Mouse (Mus musculus) liver, embryonic 14.5 days (tissue): ENCODE results near the gene Src. TPM values are rescaled to one million over a fixed set of nuclear protein-coding genes. Genes with fewer than 3 reads are reported as not detected.
A peak's percentile ranks its signal among the peaks of the same experiment; 100 is the strongest.

Source experiments
- ATAC-seq: fragments of 200-750 bp; cut with Nextera tagmentation; 2 replicates; pipeline ENCODE4 v1.8.0; 2017; ENCODE audit warnings: moderate number of reproducible peaks, mild to moderate bottlenecking, moderate library complexity; ENCODE audit not compliant: insufficient read depth
- DNase-seq, 3 experiments: peaks; one replicate each; pipeline ENCODE4 v3.0.0-alpha.2; 2012 to 2013; ENCODE audit warnings: low read depth in 3 of 3, low spot score in 3 of 3
- H3K27ac ChIP-seq: fragments of 300-500 bp; sonication (generic); 2 replicates; pipeline ENCODE4 v1.5.1; 2014; ENCODE audit warnings: moderate library complexity, mild to moderate bottlenecking, control low read depth, inconsistent platforms
- H3K27me3 ChIP-seq: fragments of 300-500 bp; sonication (generic); 2 replicates; pipeline ENCODE4 v1.6.1; 2014; ENCODE audit warnings: mild to moderate bottlenecking, low read length, moderate library complexity; ENCODE audit not compliant: control insufficient read depth, insufficient read depth
- H3K36me3 ChIP-seq: fragments of 300-500 bp; sonication (generic); replicated peaks from 2 replicates; pipeline ENCODE4 v1.6.1; 2014; ENCODE audit warnings: low read depth; ENCODE audit not compliant: control insufficient read depth, insufficient read depth
- H3K4me1 ChIP-seq, 2 experiments: fragments of 200-500 bp in 1 of 2; fragments of 300-500 bp in 1 of 2; sonication (generic) in 1 of 2; replicated peaks; 2 replicates each; pipeline ENCODE4 v1.6.1; 2012 to 2014; ENCODE audit warnings: antibody characterized with exemption in 1 of 2, inconsistent platforms in 1 of 2, low read length in 1 of 2; ENCODE audit not compliant: control insufficient read depth in 2 of 2, insufficient read depth in 2 of 2
- H3K4me2 ChIP-seq: fragments of 300-500 bp; sonication (generic); 2 replicates; pipeline ENCODE4 v1.6.1; 2014; ENCODE audit warnings: low read depth, mild to moderate bottlenecking, control low read depth, moderate library complexity
- H3K4me3 ChIP-seq, 2 experiments: fragments of 200-500 bp in 1 of 2; fragments of 300-500 bp in 1 of 2; sonication (generic) in 1 of 2; 2 replicates each; pipeline ENCODE4 v1.5.1; 2012 to 2014; ENCODE audit warnings: low read depth in 2 of 2, low read length in 2 of 2, mild to moderate bottlenecking in 2 of 2, control low read depth in 1 of 2, inconsistent platforms in 1 of 2, moderate library complexity in 1 of 2; ENCODE audit not compliant: insufficient read depth in 1 of 2
- H3K9ac ChIP-seq: fragments of 300-500 bp; sonication (generic); replicated peaks from 2 replicates; pipeline ENCODE4 v1.6.1; 2014; ENCODE audit warnings: mild to moderate bottlenecking, control low read depth, moderate library complexity
- H3K9me3 ChIP-seq: fragments of 300-500 bp; sonication (generic); 2 replicates; pipeline ENCODE4 v1.6.1; 2016; ENCODE audit warnings: low read length, mixed read lengths; ENCODE audit not compliant: control insufficient read depth
- CTCF ChIP-seq: IDR thresholded peaks from 2 replicates; pipeline ENCODE4 v1.5.1; 2016; ENCODE audit warnings: antibody characterized with exemption, low read depth, control low read depth
- EP300 ChIP-seq: IDR thresholded peaks from 2 replicates; pipeline ENCODE4 v1.6.1; 2016; ENCODE audit warnings: antibody characterized with exemption, low read depth
- WGBS: fragments of 180-500 bp; shearing (Covaris S2); extraction: QIAGEN DNeasy Blood & Tissue Kit; methylation state at CpG from one replicate; pipeline ENCODE4 v1.1.7; 2014; ENCODE audit not compliant: insufficient replicate concordance; 5-methylcytosine and 5-hydroxymethylcytosine counted together
- polyA plus RNA-seq, 2 experiments: library from polyadenylated mRNA; depleted of rRNA in 1 of 2; stranded (reverse) in 1 of 2; unstranded in 1 of 2; fragments of >200 nt; fragmentation: Nextera tagmentation in 1 of 2; extraction: Ambion mirVana in 1 of 2; gene quantifications; 2 replicates each; pipeline versions ENCODE4 v1.2.1 to v1.2.3; 2012 to 2014

The Src gene
- polyA plus RNA-seq, 2 experiments: 0.90 to 2.3 TPM

DNA sequence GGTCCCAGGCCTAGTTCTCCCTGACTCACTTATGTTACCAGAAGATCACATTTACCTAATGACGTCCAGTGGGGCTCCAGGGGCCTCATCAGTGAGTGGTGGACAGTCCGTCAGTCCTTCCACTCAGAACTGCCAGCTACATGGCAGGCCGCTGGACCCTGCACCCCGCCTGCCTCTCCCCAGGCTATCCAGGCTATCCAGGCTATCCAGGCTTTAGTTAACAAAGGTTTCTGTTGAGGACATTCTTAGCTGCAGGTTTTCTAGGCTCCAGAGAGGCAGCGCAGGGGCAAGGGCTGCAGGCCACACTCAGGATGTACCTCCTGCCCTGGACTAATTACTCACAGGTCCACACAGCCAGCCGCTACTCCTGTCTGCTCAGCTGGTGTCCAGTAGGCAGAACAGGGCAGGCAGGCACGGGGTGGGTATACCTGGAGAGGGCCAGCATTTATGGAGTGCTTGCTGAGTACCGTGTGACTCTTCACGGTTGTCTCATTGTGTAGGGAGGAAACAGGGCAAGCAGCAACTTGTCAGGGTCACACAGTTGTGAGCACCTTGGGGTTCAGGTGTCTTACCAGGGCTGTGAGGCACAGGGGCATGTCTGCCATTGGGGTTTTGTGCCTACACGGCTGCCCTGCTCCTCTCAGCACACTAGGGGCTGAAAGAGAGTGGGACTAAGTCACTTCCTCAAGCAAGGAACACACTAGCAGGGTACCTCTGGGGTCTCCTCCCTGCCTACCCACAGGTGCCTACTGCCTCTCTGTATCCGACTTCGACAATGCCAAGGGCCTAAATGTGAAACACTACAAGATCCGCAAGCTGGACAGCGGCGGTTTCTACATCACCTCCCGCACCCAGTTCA is 45.9 kb downstream of the Src start:
- Histone ChIP-seq H3K4me2 (no peak overlapping the region), H3K27me3 (no peaks in the 10 kb centered on the region), H3K4me3 (no peak overlapping the region), H3K9me3 (no peaks in the 10 kb centered on the region), H3K4me1 (peaks cover 0 to 3% of the 10 kb centered on the region in 2 experiments; a peak in 1 of 4 replicates), H3K9ac (no peak overlapping the region), H3K36me3 (no peaks in the 10 kb centered on the region), H3K27ac (no peak overlapping the region)
- ATAC-seq: no peak
- 48% methylated on average over 16 of the region's 16 CpGs for WGBS
- no peak for DNase-seq
- TF ChIP-seq EP300 (no peak), CTCF (no peak)

DNA sequence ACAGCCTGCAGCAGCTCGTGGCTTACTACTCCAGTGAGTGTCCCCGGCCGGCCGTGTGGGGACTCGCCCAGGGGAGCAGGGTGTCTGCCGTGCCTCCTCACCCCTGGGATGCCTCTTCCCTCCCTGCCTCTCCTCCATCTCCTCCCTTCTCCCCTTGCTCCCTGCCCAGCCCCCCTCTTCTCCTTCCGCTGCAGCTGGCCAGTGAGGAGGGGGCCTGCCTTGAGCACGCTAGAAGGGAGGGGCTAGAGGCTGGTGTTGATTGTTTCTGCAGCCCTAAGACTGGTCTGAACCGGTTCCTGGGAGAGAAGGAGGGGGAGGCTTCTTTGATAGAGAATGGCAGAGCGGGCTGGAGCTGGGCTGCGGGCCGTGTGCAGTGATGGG is 46.5 kb downstream of the Src start:
- Histone ChIP-seq H3K36me3 (no peaks in the 10 kb centered on the region), H3K27me3 (no peaks in the 10 kb centered on the region), H3K9me3 (no peaks in the 10 kb centered on the region), H3K4me1 (peaks cover 0 to 3% of the 10 kb centered on the region in 2 experiments; a peak in 1 of 4 replicates), H3K4me2 (no peak overlapping the region), H3K4me3 (no peak overlapping the region), H3K27ac (no peak overlapping the region), H3K9ac (no peak overlapping the region)
- ATAC-seq (no peak), DNase-seq (no peak)
- WGBS: 31% methylated on average over 11 of the region's 12 CpGs
- TF ChIP-seq EP300: no peak
- TF ChIP-seq CTCF: no peak

DNA sequence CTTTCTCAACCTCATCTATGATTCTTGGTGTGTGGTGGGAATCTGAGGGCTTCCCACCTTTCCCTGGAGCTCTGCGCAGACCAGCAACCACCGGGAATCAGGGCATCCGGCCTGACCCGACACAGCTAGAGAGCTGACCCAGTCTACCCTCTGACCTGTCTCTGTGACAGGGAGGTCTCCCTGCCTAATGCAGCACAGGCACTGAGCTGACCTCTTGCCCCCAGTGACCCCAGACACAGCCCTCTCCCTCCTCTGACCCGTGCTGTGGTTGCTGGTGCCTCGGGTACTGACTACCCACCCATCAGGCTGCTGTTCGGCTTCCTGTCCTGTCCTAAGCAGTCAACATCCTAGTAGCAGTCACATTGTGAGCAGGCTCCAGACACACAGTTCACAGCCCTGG is 48.6 kb downstream of the Src start:
- Histone ChIP-seq H3K4me1 (peaks cover 0 to 3% of the 10 kb centered on the region in 2 experiments; a peak in 1 of 4 replicates), H3K4me3 (no peak overlapping the region), H3K36me3 (no peaks in the 10 kb centered on the region), H3K9ac (no peak overlapping the region), H3K27me3 (no peaks in the 10 kb centered on the region), H3K27ac (no peak overlapping the region), H3K9me3 (no peaks in the 10 kb centered on the region), H3K4me2 (no peak overlapping the region)
- no peak for TF ChIP-seq CTCF
- ATAC-seq: no peak
- WGBS: 62% methylated on average over 7 of the region's 7 CpGs
- no peak for DNase-seq

DNA sequence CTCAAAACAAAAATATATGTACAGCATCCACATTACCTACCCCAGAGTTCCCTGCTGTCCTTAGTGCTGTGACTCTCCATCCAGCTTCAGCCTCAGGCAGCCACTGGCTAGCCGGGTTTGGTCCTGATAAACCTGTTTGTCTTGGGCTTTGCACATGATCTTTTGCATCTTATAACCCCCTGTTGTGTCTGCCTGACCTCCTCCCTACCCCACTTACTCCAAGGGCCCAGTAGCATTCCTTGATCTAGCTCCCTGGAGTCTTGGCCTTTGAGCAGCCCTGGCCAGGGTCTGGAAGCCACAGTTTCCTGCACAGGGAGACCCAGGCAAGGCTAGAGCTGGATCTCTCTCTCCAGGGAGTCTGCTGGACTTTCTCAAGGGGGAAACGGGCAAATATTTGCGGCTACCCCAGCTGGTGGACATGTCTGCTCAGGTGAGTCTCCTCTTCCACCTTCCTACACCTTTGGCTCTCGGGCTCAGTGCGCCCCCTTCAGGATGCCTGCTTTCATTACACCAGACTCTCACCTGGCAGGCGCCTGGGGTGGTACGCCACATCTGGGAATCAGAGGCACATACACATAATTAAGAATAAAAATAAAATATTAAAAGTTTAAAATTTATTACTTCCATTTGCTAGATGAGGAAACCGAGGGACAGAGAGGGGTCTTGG is 50.0 kb downstream of the Src start:
- Histone ChIP-seq H3K4me3 (no peak overlapping the region), H3K36me3 (no peaks in the 10 kb centered on the region), H3K27ac (no peak overlapping the region), H3K4me2 (no peak overlapping the region), H3K4me1 (no peaks in the 10 kb centered on the region), H3K27me3 (no peaks in the 10 kb centered on the region), H3K9ac (no peak overlapping the region), H3K9me3 (no peaks in the 10 kb centered on the region)
- ATAC-seq: no peak
- TF ChIP-seq EP300: no peak
- peak; percentile 74 for TF ChIP-seq CTCF
- 48% methylated on average over 8 of the region's 8 CpGs for WGBS
- DNase-seq: no peak

DNA sequence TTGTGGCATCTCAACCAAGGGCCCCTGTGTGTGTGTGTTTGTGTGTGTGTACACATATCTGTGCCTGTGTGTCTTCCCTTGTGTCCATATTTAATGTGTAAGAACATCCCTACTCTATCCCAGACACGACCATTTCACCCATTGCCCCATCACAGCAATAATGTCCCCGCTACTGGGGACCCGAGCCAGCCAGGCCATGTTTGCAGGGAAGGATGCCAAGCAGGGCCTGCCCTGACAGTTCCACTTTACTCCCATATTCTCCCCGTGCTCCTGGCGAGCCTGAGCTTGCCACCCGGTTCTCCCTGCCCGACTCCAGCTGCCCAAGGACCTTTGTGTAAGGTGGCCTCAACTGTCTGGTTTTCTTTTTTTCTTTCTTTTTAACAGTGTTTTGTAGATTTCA is 53.0 kb downstream of the Src start:
- Histone ChIP-seq H3K27me3 (no peaks in the 10 kb centered on the region), H3K9ac (no peak overlapping the region), H3K9me3 (no peaks in the 10 kb centered on the region), H3K4me2 (no peak overlapping the region), H3K27ac (no peak overlapping the region), H3K4me3 (no peak overlapping the region), H3K36me3 (no peaks in the 10 kb centered on the region), H3K4me1 (no peaks in the 10 kb centered on the region)
- TF ChIP-seq CTCF (no peak), EP300 (no peak)
- no peak for ATAC-seq
- whole genome bisulfite sequencing: 68% methylated on average over 7 of the region's 7 CpGs
- DNase-seq: no peak
